Mouse (Mus musculus) heart, adult 2 months (tissue): ENCODE measurements around the gene Asb2. TPM values are rescaled to one million over a fixed set of nuclear protein-coding genes. Genes with fewer than 3 reads are reported as not detected.

ENCODE experiments used
- DNase-seq, 2 experiments: peaks; one replicate each; pipeline ENCODE4 v3.0.0; 2021
- H3K27ac ChIP-seq: fragments of 200-600 bp; 2 replicates; pipeline ENCODE4 v1.8.1; 2022
- H3K27me3 ChIP-seq: fragments of 200-500 bp; 2 replicates; pipeline ENCODE4 v1.6.1; 2012; ENCODE audit warnings: mild to moderate bottlenecking, low read length, inconsistent platforms, mixed read lengths; ENCODE audit not compliant: control insufficient read depth, insufficient read depth
- H3K36me3 ChIP-seq: fragments of 200-500 bp; 2 replicates; pipeline ENCODE4 v1.6.1; 2012; ENCODE audit warnings: low read length, inconsistent platforms; ENCODE audit not compliant: control insufficient read depth, insufficient read depth
- H3K4me1 ChIP-seq: fragments of 200-500 bp; 2 replicates; pipeline ENCODE4 v1.6.1; 2011; ENCODE audit warnings: low read length; ENCODE audit not compliant: control insufficient read depth, insufficient read depth
- H3K4me3 ChIP-seq: fragments of 200-600 bp; 2 replicates; pipeline ENCODE4 v1.8.1; 2022
- H3K79me2 ChIP-seq: fragments of 200-500 bp; replicated peaks from 2 replicates; pipeline ENCODE4 v1.6.1; 2012; ENCODE audit warnings: mild to moderate bottlenecking, inconsistent platforms, low read length, moderate library complexity, mixed read lengths; ENCODE audit not compliant: control insufficient read depth, insufficient read depth
- H3K9ac ChIP-seq: fragments of 200-500 bp; 2 replicates; pipeline ENCODE4 v1.6.1; 2012; ENCODE audit warnings: low read depth, mild to moderate bottlenecking, control low read depth, inconsistent platforms, low read length, mixed read lengths
- CTCF ChIP-seq: fragments of 200-600 bp; IDR thresholded peaks from 2 replicates; pipeline ENCODE4 v1.8.1; 2022; ENCODE audit warnings: antibody characterized with exemption, mild to moderate bottlenecking, moderate library complexity
- EP300 ChIP-seq: fragments of 200-500 bp; IDR thresholded peaks from 2 replicates; pipeline ENCODE4 v1.6.1; 2011; ENCODE audit warnings: low read depth, low read length, control low read depth; ENCODE audit not compliant: insufficient read depth
- POLR2A ChIP-seq: fragments of 200-500 bp; IDR thresholded peaks from 2 replicates; pipeline ENCODE4 v1.6.1; 2011; ENCODE audit warnings: mild to moderate bottlenecking, low read depth, low read length, control low read depth; ENCODE audit not compliant: insufficient read depth
- WGBS: fragments of 180-500 bp; shearing (Covaris S2); methylation state at CpG from one replicate; pipeline ENCODE4 v1.1.7; 2018; 5-methylcytosine and 5-hydroxymethylcytosine counted together
- intact Hi-C: fragments of 180-260 bp; cut with DNase I; formaldehyde crosslinking; loops from one replicate; pipeline ENCODE4 v1.15.1; 2025
- polyA plus RNA-seq: library from polyadenylated mRNA; depleted of rRNA; stranded (reverse); fragments of >200 nt; gene quantifications from 2 replicates; pipeline ENCODE4 v1.2.3, GENCODE M21; 2012
- total RNA-seq, 2 experiments: library from RNA; stranded (reverse); gene quantifications; 2 replicates each; pipeline ENCODE4 v1.2.3; 2021

Gene Asb2
- total and polyA plus RNA-seq, 3 experiments, result 419 to 541 (median 533) TPM

- TF ChIP-seq POLR2A (no peak), EP300 (0 out of 2 replicates have a peak, but pooled peaks have one; percentile 7), CTCF (no peak)
- H3K4me3 ChIP-seq, result no peak overlapping the region
- no peak overlapping the region for H3K9ac ChIP-seq
- intact Hi-C loops, result no loop called here
- DNase-seq, result no peak
- H3K4me1 ChIP-seq, result peaks cover 10% of the 10 kb centered on the region
- 63% methylated on average over 4 of the region's 4 CpGs for WGBS
- H3K36me3 ChIP-seq, result peaks cover 2% of the 10 kb centered on the region; the same call in 1 of the 2 replicates
- no peak overlapping the region; the same call in 1 of the 2 replicates for H3K27ac ChIP-seq
- H3K79me2 ChIP-seq, result no peaks in the 10 kb centered on the region
- H3K27me3 ChIP-seq, result no peaks in the 10 kb centered on the region
Measured at GRCm38 (mm10) chr12:103326569-103326968, 29.2 kb downstream of the Asb2 start.

DNA sequence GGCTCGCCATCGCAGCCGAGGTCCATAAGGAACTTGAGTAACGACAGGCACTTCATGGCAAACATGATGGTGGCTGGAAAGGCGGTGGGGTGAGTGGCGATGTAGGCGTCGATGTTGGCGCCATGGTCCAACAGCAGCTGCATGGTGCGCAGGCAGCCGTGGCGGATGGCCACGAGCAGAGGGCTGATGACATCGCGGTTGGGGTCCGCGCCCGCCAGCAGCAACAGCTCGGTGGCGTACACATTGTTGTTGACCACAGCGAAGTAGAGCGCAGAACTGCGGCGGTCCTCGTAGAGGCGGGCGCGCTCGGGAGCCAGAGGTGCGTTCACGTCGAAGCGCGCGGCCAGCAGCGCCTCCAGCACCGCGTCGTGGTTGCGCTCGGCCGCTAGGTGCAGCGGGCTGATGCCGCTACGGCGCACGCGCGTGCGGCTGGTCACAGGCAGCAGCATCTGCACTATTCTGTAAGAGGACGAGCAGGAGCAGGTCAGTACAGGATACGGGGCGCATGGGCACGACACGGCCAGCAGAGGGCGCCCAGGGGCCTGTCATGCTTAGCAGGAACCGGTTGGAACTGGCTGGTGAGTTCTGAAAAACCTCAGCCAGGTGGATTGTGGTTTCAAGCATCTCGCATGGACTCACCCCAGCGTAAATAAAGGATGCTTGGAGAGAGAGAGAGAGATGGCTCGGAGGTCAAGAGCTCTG, 30.5 kb downstream of the Asb2 start:
- H3K27ac ChIP-seq, result no peak overlapping the region
- DNase-seq, result peak; percentile 86 to 87

GRCm38 (mm10) chr12:103322801-103323200, 33.0 kb downstream of the Asb2 start:
- WGBS, result 30% methylated on average over 3 of the region's 3 CpGs
- H3K27ac ChIP-seq, result no peak overlapping the region
- H3K4me1 ChIP-seq, result 0 out of 2 replicates have a peak, but pooled peaks cover 2% of the 10 kb centered on the region
- H3K9ac ChIP-seq, result no peak overlapping the region
- no peaks in the 10 kb centered on the region for H3K79me2 ChIP-seq
- no peaks in the 10 kb centered on the region for H3K36me3 ChIP-seq
- intact Hi-C loops, result no loop called here
- peak; percentile 64 for TF ChIP-seq CTCF
- TF ChIP-seq EP300, result peak; percentile 47; the same call in 1 of the 2 replicates
- TF ChIP-seq POLR2A, result no peak
- H3K4me3 ChIP-seq, result no peak overlapping the region
- H3K27me3 ChIP-seq, result no peaks in the 10 kb centered on the region
- DNase-seq, result peak in 1 of 2 experiments; percentile 35

More for the DNA sequence above, 30.5 kb downstream of the Asb2 start:
- Histone ChIP-seq H3K4me3 (no peak overlapping the region), H3K4me1 (peaks cover 9% of the 10 kb centered on the region), H3K27me3 (no peaks in the 10 kb centered on the region), H3K36me3 (peaks cover 2% of the 10 kb centered on the region; the same call in 1 of the 2 replicates), H3K79me2 (no peaks in the 10 kb centered on the region), H3K9ac (0 out of 2 replicates have a peak overlapping the region, but pooled peaks have one; percentile 5)
- WGBS, result 18% methylated on average over 60 of the region's 60 CpGs
- intact Hi-C loops, result loop anchor here (1.0 kb wide), 2 partner anchors 23 to 43 kb away; no protein-coding TSS in a partner anchor
- TF ChIP-seq CTCF (peak; percentile 92), EP300 (peak; percentile 93), POLR2A (no peak)

- DNase-seq, result no peak
- H3K27ac ChIP-seq, result no peak overlapping the region
- H3K27me3 ChIP-seq, result no peaks in the 10 kb centered on the region
- intact Hi-C loops, result no loop called here
- 38% methylated on average over 20 of the region's 20 CpGs for WGBS
- TF ChIP-seq POLR2A (no peak), EP300 (no peak), CTCF (no peak)
- H3K9ac ChIP-seq, result no peak overlapping the region
- no peaks in the 10 kb centered on the region for H3K36me3 ChIP-seq
- no peaks in the 10 kb centered on the region for H3K79me2 ChIP-seq
- no peak overlapping the region for H3K4me3 ChIP-seq
- 0 out of 2 replicates have a peak, but pooled peaks cover 2% of the 10 kb centered on the region for H3K4me1 ChIP-seq
Measured at GRCm38 (mm10) chr12:103315831-103316545, 39.8 kb downstream of the Asb2 start.

DNA sequence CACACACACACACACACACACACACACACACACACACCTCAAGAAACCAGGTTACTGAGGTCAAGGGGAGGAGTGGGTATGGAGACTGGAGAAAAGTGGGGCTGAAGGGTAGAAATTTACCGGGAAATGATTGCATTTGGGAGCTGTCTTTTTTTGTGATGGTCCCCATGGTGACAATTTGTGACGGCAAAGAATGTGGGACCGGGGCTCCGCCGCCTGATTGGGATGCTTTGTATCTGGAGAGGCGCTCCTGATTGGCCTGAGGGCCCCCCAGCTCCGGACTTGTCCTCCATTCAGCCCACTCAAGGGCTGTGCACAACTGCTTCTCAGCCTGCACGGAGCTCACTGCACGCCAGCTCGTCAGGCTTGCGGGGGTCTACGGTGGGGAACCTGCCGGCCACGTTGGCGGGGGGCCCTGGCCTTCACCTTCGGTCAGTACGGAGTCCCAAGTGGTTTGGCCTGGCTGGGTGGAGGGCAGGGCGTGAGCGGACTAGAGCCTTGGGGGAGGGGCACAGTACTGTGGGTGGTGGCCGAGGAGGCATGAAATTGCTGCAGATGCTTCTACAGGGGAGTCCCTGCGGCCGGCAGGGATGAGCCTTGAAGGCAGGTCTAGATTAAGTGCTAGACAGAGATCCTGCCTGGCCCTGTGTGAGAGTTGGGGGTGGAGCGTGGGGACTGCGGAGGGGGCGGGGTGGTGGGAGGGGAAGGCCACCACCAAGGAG, 41.0 kb downstream of the Asb2 start:
- no peak for TF ChIP-seq POLR2A
- TF ChIP-seq CTCF, result no peak
- TF ChIP-seq EP300, result no peak
- H3K9ac ChIP-seq, result no peak overlapping the region

More for the DNA sequence above, 41.0 kb downstream of the Asb2 start:
- no peaks in the 10 kb centered on the region for H3K79me2 ChIP-seq
- no peaks in the 10 kb centered on the region for H3K36me3 ChIP-seq
- intact Hi-C loops, result no loop called here
- WGBS, result 8% methylated on average over 25 of the region's 25 CpGs
- no peak overlapping the region for H3K27ac ChIP-seq
- no peak for DNase-seq
- H3K4me1 ChIP-seq, result 0 out of 2 replicates have a peak, but pooled peaks cover 2% of the 10 kb centered on the region
- H3K27me3 ChIP-seq, result no peaks in the 10 kb centered on the region
- H3K4me3 ChIP-seq, result no peak overlapping the region
